Mouse (Mus musculus) megakaryocyte-erythroid progenitor cell, adult 5-6 weeks (primary cell): Measurements from ENCODE around the gene Eya2. TPM values are rescaled to one million over a fixed set of nuclear protein-coding genes. Genes with fewer than 3 reads are reported as not detected.
A peak's percentile ranks its signal among the peaks of the same experiment; 100 is the strongest.

ENCODE experiments used
- ATAC-seq: replicated peaks from 2 replicates; pipeline ENCODE4 v1.8.0; 2016; ENCODE audit warnings: mild to moderate bottlenecking, inconsistent platforms; ENCODE audit not compliant: severe bottlenecking, poor library complexity, low FRiP score, low TSS enrichment
- total RNA-seq, 2 experiments: library from RNA; stranded (forward) in 1 of 2; stranded (reverse) in 1 of 2; fragments of 200-1000, 215-1000 nt in 1 of 2; fragments of >200 nt in 1 of 2; fragmentation: Nextera tagmentation in 1 of 2; gene quantifications; 2 replicates each; pipeline ENCODE4 v1.2.3; 2014 to 2017

Eya2 gene
- total RNA-seq, 2 experiments from 2014 or later, result 1.6 to 12.9 TPM

DNA sequence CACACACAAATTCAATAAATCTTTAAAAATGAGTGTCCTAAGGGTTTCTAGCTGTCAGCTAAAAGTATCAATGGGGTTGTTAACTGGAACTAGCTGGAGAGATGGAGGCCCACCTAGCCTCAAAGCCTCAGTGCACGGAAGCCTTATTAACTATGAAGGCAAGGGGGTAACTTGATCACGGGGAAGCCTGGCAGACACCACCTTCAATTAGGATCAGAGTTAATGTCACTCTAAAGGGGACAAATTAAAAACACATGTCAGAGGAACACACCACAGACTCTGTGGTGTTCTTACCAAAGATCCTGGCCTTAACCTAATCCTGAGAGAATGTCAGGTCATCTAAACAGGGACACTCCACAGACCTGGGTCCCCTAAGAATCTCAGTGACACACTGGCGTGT, 10.3 kb upstream of the Eya2 start:
- no peak for ATAC-seq

- ATAC-seq, result no peak
These were observed 4.1 kb upstream of the Eya2 start for GRCm38 (mm10) chr2:165590742-165591141.

DNA sequence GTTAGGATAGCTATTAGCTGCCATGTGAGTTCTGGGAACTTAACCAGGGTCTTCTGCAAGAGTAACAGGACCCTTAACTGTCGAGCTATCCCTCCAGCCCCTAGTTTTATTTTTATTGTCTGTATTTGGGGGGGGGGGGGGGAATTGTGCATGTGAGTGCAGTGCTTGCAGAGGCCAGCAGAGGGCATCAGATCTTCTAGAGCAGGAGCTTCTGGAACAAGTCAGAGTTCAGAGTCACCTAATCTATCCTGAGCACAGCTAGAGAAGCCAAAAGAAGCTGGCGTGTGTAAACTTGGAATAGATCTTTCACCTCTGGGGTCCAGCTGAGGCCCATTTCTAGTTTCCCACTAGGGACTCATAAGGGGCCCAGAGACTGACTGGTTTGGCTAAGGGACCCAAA, 1.1 kb upstream of the Eya2 start:
- ATAC-seq, result no peak

DNA sequence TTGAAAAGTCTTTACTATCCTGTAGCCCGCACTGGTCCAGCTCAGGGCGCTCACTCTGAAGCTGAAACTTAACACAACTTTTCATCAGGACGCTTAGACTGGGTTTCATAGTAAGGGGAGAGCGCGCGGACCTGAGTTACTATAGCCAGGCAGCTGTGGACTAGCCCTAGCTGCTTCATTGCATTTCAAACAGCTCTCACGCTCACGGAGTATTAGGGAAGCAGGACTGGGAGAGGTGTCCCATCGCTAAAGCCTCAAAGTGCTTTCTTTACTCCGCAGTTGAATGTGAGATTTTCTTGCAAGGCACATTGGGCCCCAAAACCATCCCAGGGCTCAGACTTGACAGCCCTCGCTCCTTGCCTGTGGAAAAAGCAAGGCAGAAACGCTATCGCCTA, 841 bp downstream of the Eya2 start:
- ATAC-seq, result no peak

DNA sequence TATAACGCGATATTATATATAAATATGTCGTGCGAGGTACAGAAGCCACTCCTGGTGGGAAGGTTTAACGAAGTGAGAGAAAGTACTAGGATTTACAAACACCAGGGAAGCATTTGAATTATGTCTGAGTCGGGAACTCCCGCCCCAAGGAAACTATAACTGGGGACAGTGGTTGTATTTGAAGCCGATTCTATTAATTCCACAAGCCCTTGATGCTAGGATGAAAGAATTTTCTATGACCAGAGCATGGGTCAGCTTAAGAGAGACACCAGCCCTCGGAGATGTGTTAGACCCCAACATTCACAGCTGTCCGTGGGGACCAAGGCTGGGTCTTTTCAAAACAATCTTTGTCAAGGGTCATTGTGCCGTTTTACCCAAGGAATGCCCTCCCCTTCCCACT, 1.3 kb downstream of the Eya2 start:
- ATAC-seq, result no peak

DNA sequence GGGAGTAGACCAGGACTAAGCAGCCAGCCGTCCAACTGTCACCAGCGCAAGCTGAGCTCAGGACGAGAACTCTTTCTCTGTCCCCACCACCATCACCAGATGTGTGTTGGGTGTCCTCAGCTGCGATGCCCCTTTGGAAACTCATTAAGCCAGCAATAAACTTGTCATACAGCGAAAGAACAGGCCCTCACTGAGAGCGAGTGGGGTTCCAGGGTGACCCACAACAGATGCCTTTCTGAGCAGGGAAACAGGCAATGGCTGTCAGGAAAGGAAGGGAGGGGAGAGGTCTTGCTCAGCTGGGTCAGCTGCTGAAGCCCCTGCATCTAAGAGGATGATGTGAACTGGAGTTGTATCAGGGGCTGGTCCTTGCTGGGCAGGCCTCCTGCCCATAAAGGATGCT, 2.7 kb downstream of the Eya2 start:
- ATAC-seq, result no peak

- no peak for ATAC-seq
These were observed 3.3 kb downstream of the Eya2 start for GRCm38 (mm10) chr2:165598139-165598538.

GRCm38 (mm10) chr2:165599566-165599965, 4.7 kb downstream of the Eya2 start:
- no peak for ATAC-seq

GRCm38 (mm10) chr2:165600926-165601325, 6.1 kb downstream of the Eya2 start:
- ATAC-seq, result no peak

DNA sequence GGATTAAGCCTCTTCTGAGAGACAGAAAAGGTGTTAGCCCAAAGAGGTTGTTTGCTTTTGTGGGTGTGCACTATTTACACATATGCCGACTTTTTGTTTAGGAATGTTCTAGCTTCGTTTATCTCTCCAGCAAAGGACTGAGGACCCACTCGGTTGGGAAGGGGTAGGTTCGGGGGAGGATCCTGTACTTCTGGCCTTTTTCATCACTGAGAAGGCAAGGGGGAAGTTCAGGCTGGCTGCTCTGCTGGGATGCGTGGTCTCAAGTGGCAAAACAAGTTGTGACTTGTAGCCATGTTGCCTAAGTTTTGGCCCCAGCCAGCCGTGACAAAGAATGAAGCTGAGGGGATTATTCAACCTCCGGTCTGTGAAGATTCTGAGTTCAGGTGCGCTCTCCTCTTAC, 6.8 kb downstream of the Eya2 start:
- no peak for ATAC-seq

- ATAC-seq, result no peak
These were observed 8.9 kb downstream of the Eya2 start for GRCm38 (mm10) chr2:165603775-165604174.

DNA sequence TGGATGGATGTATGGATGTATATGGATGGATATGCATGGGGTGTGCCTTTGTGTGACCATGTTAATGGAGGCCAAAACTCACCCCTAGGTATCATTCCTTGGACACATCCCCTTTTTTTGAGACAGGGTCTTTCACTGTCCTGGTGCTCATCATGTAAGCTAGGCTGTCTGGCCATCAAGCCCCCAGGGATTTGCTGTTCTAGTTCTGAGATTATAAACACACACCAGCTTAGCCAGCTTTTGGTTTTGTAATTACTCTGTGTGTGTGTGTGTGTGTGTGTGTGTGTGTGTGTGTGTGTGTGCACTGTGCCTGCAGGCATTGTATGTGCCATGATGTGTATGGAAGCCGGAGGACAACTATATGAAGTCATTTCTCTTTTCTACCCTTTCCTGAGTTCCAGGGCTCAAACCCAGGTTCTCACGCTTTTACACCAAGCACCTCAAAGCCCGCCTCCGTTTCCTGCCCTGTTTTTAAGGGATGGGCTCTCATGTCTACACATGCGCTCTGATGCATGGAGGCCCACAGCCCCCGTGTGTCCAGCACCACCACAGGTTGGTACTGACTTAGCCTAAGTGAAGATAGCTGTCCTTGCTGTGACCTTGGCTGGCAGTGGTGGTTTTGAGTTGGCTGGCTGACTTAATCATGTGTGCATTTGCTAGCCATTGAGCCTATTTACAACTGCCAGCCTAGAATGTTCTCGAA, 16.9 kb downstream of the Eya2 start:
- ATAC-seq, result no peak

DNA sequence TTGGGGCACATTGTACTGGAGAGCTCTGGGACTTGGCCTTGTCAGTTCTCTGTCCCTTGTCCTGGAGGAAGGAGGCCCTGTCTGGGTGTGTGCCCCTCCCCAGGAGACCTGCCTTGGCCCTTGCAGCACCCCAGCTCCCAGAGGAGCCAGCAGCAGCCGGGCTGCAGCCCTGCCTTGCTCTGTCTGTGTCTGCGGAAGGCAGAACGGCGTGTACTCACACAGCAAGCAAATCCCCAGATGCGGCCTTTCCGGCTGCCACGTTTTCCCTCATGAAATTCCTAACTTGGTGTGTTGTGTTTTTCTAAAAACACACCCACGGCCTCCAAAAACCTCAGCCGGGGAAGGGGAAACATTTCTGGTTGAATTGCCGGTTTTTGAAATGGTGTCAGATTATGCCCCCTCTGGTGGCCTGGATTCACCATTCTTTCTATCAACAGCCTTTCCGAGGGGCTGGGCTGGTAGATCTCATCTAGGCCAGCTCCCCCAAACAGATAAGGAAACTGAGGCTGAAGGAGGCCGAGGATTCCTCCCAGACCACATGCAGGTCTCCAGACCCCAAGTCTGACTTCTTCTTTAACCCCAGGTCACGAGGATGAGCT, 19.0 kb downstream of the Eya2 start:
- ATAC-seq, result no peak

DNA sequence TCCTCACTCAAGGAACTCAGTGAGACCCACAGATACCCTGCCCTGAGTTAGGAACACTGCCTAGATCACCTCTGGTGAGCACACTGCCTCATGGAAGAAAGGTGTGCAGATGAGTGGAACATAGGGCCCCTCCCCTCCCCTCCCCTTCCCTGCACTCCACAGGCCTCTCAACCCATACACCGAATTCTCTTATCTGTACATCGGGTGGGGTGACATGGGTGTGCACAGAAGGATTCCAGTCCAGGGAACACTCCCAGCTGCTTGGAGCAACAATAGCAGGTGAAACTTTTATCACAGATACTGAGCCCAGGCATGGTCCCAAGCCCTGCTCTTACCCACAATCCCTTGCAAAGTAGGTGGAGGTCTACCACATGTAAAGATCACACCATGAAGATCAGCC, 26.7 kb downstream of the Eya2 start:
- ATAC-seq, result peak; percentile 26; the same call in 1 of the 2 replicates

GRCm38 (mm10) chr2:165622596-165622995, 27.8 kb downstream of the Eya2 start:
- no peak for ATAC-seq

- ATAC-seq, result no peak
These were observed 32.0 kb downstream of the Eya2 start for GRCm38 (mm10) chr2:165626826-165627225.

GRCm38 (mm10) chr2:165627974-165628373, 33.1 kb downstream of the Eya2 start:
- peak; percentile 58; the same call in 1 of the 2 replicates for ATAC-seq

GRCm38 (mm10) chr2:165629900-165630299, 35.1 kb downstream of the Eya2 start:
- ATAC-seq, result no peak

DNA sequence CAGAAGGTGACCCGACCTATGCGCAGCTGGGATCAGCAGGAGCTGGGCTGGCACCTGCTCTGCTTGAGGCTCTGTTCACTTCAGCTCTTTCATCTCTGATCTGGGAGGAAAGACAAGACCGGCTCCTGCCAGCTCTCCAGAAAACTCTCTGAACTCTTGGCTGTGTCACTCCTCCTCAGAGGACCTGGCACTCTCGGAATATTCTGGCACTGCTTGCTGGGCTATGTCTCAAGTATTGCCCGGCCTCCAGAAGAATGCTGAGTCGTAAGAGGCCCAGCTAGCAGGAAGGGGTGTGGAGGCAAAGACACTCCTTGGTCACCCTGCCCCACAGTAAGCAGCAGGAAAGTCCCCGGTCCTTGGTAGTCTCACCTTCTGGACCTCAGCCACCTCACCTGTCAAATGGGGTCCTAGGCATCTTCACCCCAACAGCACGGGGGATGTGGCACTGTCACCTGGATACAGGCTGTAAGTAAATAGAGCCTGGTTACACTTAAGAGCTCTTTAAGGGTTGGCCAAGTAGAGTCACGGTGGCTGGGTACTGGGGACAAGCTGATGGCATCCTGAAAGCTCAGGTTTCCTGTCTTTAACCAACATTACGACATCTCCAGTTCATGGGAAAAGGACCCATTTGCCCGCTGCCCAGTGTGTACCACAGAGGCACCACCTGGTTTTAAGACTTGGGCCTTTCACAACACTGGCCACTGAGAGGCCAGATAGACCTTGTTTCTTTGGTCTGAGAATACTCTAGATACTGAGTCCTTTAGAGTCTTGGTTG, 38.4 kb downstream of the Eya2 start:
- ATAC-seq, result no peak

DNA sequence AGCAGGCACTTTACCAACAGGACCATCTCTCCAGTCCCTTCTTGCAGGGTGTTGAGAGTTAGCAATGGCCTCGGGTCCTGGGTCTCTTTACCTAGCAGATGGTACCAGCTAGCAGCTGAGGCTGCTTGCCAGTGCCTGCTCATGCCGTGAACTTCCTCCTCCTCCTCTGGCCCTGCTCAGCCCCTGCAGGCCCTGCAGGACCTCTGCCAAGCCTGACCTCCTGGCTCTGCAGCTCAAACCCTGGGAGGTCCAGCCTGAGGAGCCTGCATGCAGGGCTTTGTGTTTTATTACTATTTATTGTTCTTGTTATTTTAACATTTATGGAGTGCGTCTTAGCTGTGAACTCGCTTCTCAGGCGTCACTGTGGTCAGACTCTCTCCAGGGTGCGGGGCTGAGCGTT, 39.6 kb downstream of the Eya2 start:
- no peak for ATAC-seq
